Mouse (Mus musculus): ENCODE measurements around the gene Zfp804a. TPM values are rescaled to one million over a fixed set of nuclear protein-coding genes. Genes with fewer than 3 reads are reported as not detected.

The Zfp804a gene
- polyA plus RNA-seq, 1 experiment = 0.05 TPM

GRCm38 (mm10) chr2:82076883-82077282 lies 23.9 kb downstream of the Zfp804a start:
- TF ChIP-seq POLR2A (IDR thresholded peaks at IDR 0.05; ENCODE audit: low read depth, low read length) (no peak), CTCF (conservative IDR thresholded peaks at IDR 0.05; ENCODE audit: insufficient read depth, insufficient read length, low read depth, low read length) (no peak)
- DNase-seq = no peak
- WGBS = 38% methylated on average over 3 of the region's 3 CpGs
- Histone ChIP-seq H3K4me1 (ENCODE audit: control insufficient read depth, insufficient read depth, low read length) (no peaks in the 10 kb centered on the region), H3K36me3 (ENCODE audit: control insufficient read depth, insufficient read depth, low read length) (no peaks in the 10 kb centered on the region), H3K27me3 (replicated peaks; ENCODE audit: control insufficient read depth, insufficient read depth, low read length) (no peaks in the 10 kb centered on the region), H3K4me3 (ENCODE audit: insufficient read depth, low read depth, low read length) (no peak overlapping the region), H3K27ac (ENCODE audit: insufficient read depth, low read depth, low read length) (no peak overlapping the region)

GRCm38 (mm10) chr2:82078287-82078994 lies 25.4 kb downstream of the Zfp804a start:
- H3K4me3 ChIP-seq (ENCODE audit: insufficient read depth, low read depth, low read length) = no peak overlapping the region
- no peaks in the 10 kb centered on the region for H3K4me1 ChIP-seq (ENCODE audit: control insufficient read depth, insufficient read depth, low read length)
- TF ChIP-seq CTCF (conservative IDR thresholded peaks at IDR 0.05; ENCODE audit: insufficient read depth, insufficient read length, low read depth, low read length) (no peak), POLR2A (IDR thresholded peaks at IDR 0.05; ENCODE audit: low read depth, low read length) (no peak)
- no peaks in the 10 kb centered on the region for H3K27me3 ChIP-seq (replicated peaks; ENCODE audit: control insufficient read depth, insufficient read depth, low read length)
- H3K36me3 ChIP-seq (ENCODE audit: control insufficient read depth, insufficient read depth, low read length) = no peaks in the 10 kb centered on the region
- no peak for DNase-seq
- 80% methylated on average over 6 of the region's 6 CpGs for WGBS
- no peak overlapping the region for H3K27ac ChIP-seq (ENCODE audit: insufficient read depth, low read depth, low read length)

- H3K27me3 ChIP-seq (replicated peaks; ENCODE audit: control insufficient read depth, insufficient read depth, low read length) = no peaks in the 10 kb centered on the region
- H3K4me1 ChIP-seq (ENCODE audit: control insufficient read depth, insufficient read depth, low read length) = no peaks in the 10 kb centered on the region
- no peak for DNase-seq
- no peak overlapping the region for H3K27ac ChIP-seq (ENCODE audit: insufficient read depth, low read depth, low read length)
- WGBS = 48% methylated on average over 4 of the region's 4 CpGs
- no peak for TF ChIP-seq CTCF (conservative IDR thresholded peaks at IDR 0.05; ENCODE audit: insufficient read depth, insufficient read length, low read depth, low read length)
- no peak for TF ChIP-seq POLR2A (IDR thresholded peaks at IDR 0.05; ENCODE audit: low read depth, low read length)
- H3K4me3 ChIP-seq (ENCODE audit: insufficient read depth, low read depth, low read length) = no peak overlapping the region
- no peaks in the 10 kb centered on the region for H3K36me3 ChIP-seq (ENCODE audit: control insufficient read depth, insufficient read depth, low read length)
These were observed 27.7 kb downstream of the Zfp804a start for GRCm38 (mm10) chr2:82080678-82081077.

GRCm38 (mm10) chr2:82113148-82113547 lies 60.1 kb downstream of the Zfp804a start:
- 57% methylated on average over 1 of the region's 1 CpGs for whole genome bisulfite sequencing

GRCm38 (mm10) chr2:82113650-82114049 lies 60.6 kb downstream of the Zfp804a start:
- 83% methylated on average over 2 of the region's 2 CpGs for WGBS
- TF ChIP-seq CTCF (conservative IDR thresholded peaks at IDR 0.05; ENCODE audit: insufficient read depth, insufficient read length, low read depth, low read length) (no peak), POLR2A (IDR thresholded peaks at IDR 0.05; ENCODE audit: low read depth, low read length) (no peak)
- no peak for DNase-seq
- Histone ChIP-seq H3K27me3 (replicated peaks; ENCODE audit: control insufficient read depth, insufficient read depth, low read length) (no peaks in the 10 kb centered on the region), H3K4me3 (ENCODE audit: insufficient read depth, low read depth, low read length) (no peak overlapping the region), H3K36me3 (ENCODE audit: control insufficient read depth, insufficient read depth, low read length) (no peaks in the 10 kb centered on the region), H3K4me1 (ENCODE audit: control insufficient read depth, insufficient read depth, low read length) (no peaks in the 10 kb centered on the region), H3K27ac (ENCODE audit: insufficient read depth, low read depth, low read length) (no peak overlapping the region)

More at GRCm38 (mm10) chr2:82113148-82113547, 60.1 kb downstream of the Zfp804a start:
- H3K4me3 ChIP-seq (ENCODE audit: insufficient read depth, low read depth, low read length) = no peak overlapping the region
- H3K27me3 ChIP-seq (replicated peaks; ENCODE audit: control insufficient read depth, insufficient read depth, low read length) = no peaks in the 10 kb centered on the region
- H3K4me1 ChIP-seq (ENCODE audit: control insufficient read depth, insufficient read depth, low read length) = no peaks in the 10 kb centered on the region
- H3K27ac ChIP-seq (ENCODE audit: insufficient read depth, low read depth, low read length) = no peak overlapping the region
- no peak for DNase-seq
- TF ChIP-seq CTCF (conservative IDR thresholded peaks at IDR 0.05; ENCODE audit: insufficient read depth, insufficient read length, low read depth, low read length) (no peak), POLR2A (IDR thresholded peaks at IDR 0.05; ENCODE audit: low read depth, low read length) (no peak)
- H3K36me3 ChIP-seq (ENCODE audit: control insufficient read depth, insufficient read depth, low read length) = no peaks in the 10 kb centered on the region

- DNase-seq = no peak
- 25% methylated on average over 2 of the region's 2 CpGs for WGBS
- TF ChIP-seq CTCF (conservative IDR thresholded peaks at IDR 0.05; ENCODE audit: insufficient read depth, insufficient read length, low read depth, low read length) = no peak
- TF ChIP-seq POLR2A (IDR thresholded peaks at IDR 0.05; ENCODE audit: low read depth, low read length) = no peak
- no peaks in the 10 kb centered on the region for H3K36me3 ChIP-seq (ENCODE audit: control insufficient read depth, insufficient read depth, low read length)
- H3K27me3 ChIP-seq (replicated peaks; ENCODE audit: control insufficient read depth, insufficient read depth, low read length) = no peaks in the 10 kb centered on the region
- H3K4me3 ChIP-seq (ENCODE audit: insufficient read depth, low read depth, low read length) = no peak overlapping the region
- no peaks in the 10 kb centered on the region for H3K4me1 ChIP-seq (ENCODE audit: control insufficient read depth, insufficient read depth, low read length)
- H3K27ac ChIP-seq (ENCODE audit: insufficient read depth, low read depth, low read length) = no peak overlapping the region
These were observed 66.6 kb downstream of the Zfp804a start for GRCm38 (mm10) chr2:82119577-82119976.

- Histone ChIP-seq H3K27me3 (replicated peaks; ENCODE audit: control insufficient read depth, insufficient read depth, low read length) (no peaks in the 10 kb centered on the region), H3K4me3 (ENCODE audit: insufficient read depth, low read depth, low read length) (no peak overlapping the region), H3K27ac (ENCODE audit: insufficient read depth, low read depth, low read length) (no peak overlapping the region), H3K4me1 (ENCODE audit: control insufficient read depth, insufficient read depth, low read length) (no peaks in the 10 kb centered on the region), H3K36me3 (ENCODE audit: control insufficient read depth, insufficient read depth, low read length) (no peaks in the 10 kb centered on the region)
- 91% methylated on average over 2 of the region's 2 CpGs for WGBS
- TF ChIP-seq POLR2A (IDR thresholded peaks at IDR 0.05; ENCODE audit: low read depth, low read length) (no peak), CTCF (conservative IDR thresholded peaks at IDR 0.05; ENCODE audit: insufficient read depth, insufficient read length, low read depth, low read length) (no peak)
- DNase-seq = no peak
These were observed 125.7 kb downstream of the Zfp804a start for GRCm38 (mm10) chr2:82178693-82179092.
